Mouse (Mus musculus): ENCODE results near the gene Lbhd2. TPM values are rescaled to one million over a fixed set of nuclear protein-coding genes. Genes with fewer than 3 reads are reported as not detected.

Gene Lbhd2
- total and polyA plus RNA-seq, 3 experiments: not detected

DNA sequence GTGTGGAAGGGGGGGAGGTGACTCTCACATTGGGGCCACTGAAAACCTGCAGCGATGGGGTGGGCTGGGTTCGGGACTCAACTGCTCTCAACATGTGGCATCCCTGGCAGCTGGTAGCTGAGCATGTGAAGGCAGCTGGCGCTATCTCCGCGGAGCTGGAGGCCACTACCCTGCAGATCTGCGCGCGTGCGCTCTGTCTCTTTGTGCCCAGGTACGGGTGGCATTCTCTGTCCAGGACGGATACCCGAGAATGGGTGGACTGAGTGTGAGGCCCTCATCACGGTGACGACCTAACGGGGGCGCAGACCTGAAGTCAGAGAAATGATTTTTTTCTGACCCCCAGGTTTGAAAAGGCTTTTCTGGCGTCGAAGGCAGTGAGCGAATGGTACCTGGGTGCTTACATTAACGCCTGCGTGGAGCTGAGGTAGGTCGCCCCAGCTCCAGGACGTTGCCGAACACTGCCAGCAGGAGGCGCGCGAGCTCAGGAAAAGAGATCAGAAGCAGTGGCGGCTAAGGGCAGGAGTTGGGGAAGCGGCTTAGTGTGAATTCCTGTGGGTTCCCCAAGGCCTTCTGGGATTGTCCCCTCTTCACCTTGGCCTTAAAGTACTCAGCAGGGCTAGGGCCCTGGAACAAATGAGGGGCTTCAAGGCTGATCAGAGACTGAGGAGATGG lies 19.3 kb downstream of the Lbhd2 start:
- Histone ChIP-seq H3K9me3 (replicated peaks; ENCODE audit: insufficient read depth, low read length) (no peaks in the 10 kb centered on the region), H3K9ac (ENCODE audit: control insufficient read depth, low read depth, low read length, poor library complexity, severe bottlenecking) (no peak overlapping the region), H3K27ac (ENCODE audit: control insufficient read depth, low read depth, low read length) (no peak overlapping the region), H3K4me1 (ENCODE audit: control insufficient read depth in 1 of 2, insufficient read depth in 2 of 2, low read length in 2 of 2) (peaks cover 0 to 8% of the 10 kb centered on the region in 2 experiments; a peak in 2 of 4 replicates), H3K36me3 (ENCODE audit: control insufficient read depth in 1 of 2, insufficient read depth in 2 of 2, low read length in 2 of 2) (no peaks in the 10 kb centered on the region), H3K4me3 (ENCODE audit: control insufficient read depth in 1 of 2, insufficient read depth in 1 of 2, low read depth in 2 of 2, low read length in 2 of 2) (no peak overlapping the region), H3K79me2 (ENCODE audit: control insufficient read depth, insufficient read depth, low read length, poor library complexity) (no peaks in the 10 kb centered on the region), H3K27me3 (ENCODE audit: control insufficient read depth in 1 of 2, insufficient read depth in 2 of 2, low read length in 2 of 2) (no peaks in the 10 kb centered on the region)
- peak; percentile 85 for DNase-seq (ENCODE audit: low read depth, low spot score)
- no peak for TF ChIP-seq MYC (IDR thresholded peaks at IDR 0.05; ENCODE audit: low read depth, low read length)
- no peak for TF ChIP-seq EP300 (IDR thresholded peaks at IDR 0.05; ENCODE audit: low read depth in 1 of 2, low read length in 2 of 2)
- no peak for TF ChIP-seq GATA1 (IDR thresholded peaks at IDR 0.05; ENCODE audit: low read depth, low read length)
- no peak for TF ChIP-seq CHD2 (IDR thresholded peaks at IDR 0.05; ENCODE audit: low read length)
- peak; percentile 98 for TF ChIP-seq RAD21 (IDR thresholded peaks at IDR 0.05; ENCODE audit: low read depth, low read length)
- no peak for TF ChIP-seq POLR2AphosphoS2 (IDR thresholded peaks at IDR 0.05; ENCODE audit: low read length)
- 0 out of 2 replicates have a peak, but pooled peaks have one; percentile 15 for TF ChIP-seq ELF1 (IDR thresholded peaks at IDR 0.05; ENCODE audit: low read depth, low read length)
- TF ChIP-seq ZKSCAN1 (IDR thresholded peaks at IDR 0.05; ENCODE audit: low read depth, low read length): no peak; the same call in 1 of the 2 replicates
- no peak for TF ChIP-seq USF1 (IDR thresholded peaks at IDR 0.05; ENCODE audit: low read depth, low read length)
- TF ChIP-seq ETS1 (IDR thresholded peaks at IDR 0.05; ENCODE audit: low read depth, low read length): no peak
- TF ChIP-seq USF2 (IDR thresholded peaks at IDR 0.05; ENCODE audit: borderline replicate concordance in 1 of 2, insufficient read depth in 1 of 2, low read depth in 1 of 2, low read length in 2 of 2): no peak
- no peak for TF ChIP-seq E2F4 (IDR thresholded peaks at IDR 0.05; ENCODE audit: borderline replicate concordance, low read depth, low read length)
- TF ChIP-seq JUND (IDR thresholded peaks at IDR 0.05; ENCODE audit: low read depth, low read length): no peak
- peak; percentile 84 to 100 (median 99) for TF ChIP-seq CTCF (IDR thresholded peaks at IDR 0.05 in 2 of 3, conservative IDR thresholded peaks at IDR 0.05 in 1 of 3; ENCODE audit: control insufficient read depth in 1 of 3, insufficient read depth in 1 of 3, low read depth in 2 of 3, low read length in 3 of 3, poor library complexity in 1 of 3, severe bottlenecking in 1 of 3)
- peak; percentile 99 for TF ChIP-seq ZC3H11A (IDR thresholded peaks at IDR 0.05; ENCODE audit: low read depth, low read length)
- TF ChIP-seq NELFE (IDR thresholded peaks at IDR 0.05; ENCODE audit: low read depth, low read length): no peak
- no peak for TF ChIP-seq KAT2A (conservative IDR thresholded peaks at IDR 0.05; ENCODE audit: low read depth, low read length)
- peak; percentile 49; the same call in 1 of the 2 replicates for TF ChIP-seq MAZ (IDR thresholded peaks at IDR 0.05; ENCODE audit: low read depth, low read length)
- TF ChIP-seq MEF2A (IDR thresholded peaks at IDR 0.05; ENCODE audit: extremely low read depth, insufficient replicate concordance, low read depth, low read length, poor library complexity, severe bottlenecking): no peak
- no peak for TF ChIP-seq ZMIZ1 (IDR thresholded peaks at IDR 0.05; ENCODE audit: low read depth, low read length)
- TF ChIP-seq MYB (IDR thresholded peaks at IDR 0.05; ENCODE audit: low read depth, low read length): no peak
- TF ChIP-seq CHD1 (IDR thresholded peaks at IDR 0.05; ENCODE audit: low read depth, low read length): no peak
- no peak for TF ChIP-seq MXI1 (IDR thresholded peaks at IDR 0.05; ENCODE audit: low read depth, low read length)
- no peak for TF ChIP-seq GABPA (IDR thresholded peaks at IDR 0.05; ENCODE audit: low read depth, low read length)
- peak; percentile 19; the same call in 1 of the 2 replicates for TF ChIP-seq NRF1 (IDR thresholded peaks at IDR 0.05; ENCODE audit: insufficient read depth, low read depth, low read length, poor library complexity, severe bottlenecking)
- TF ChIP-seq MAX (IDR thresholded peaks at IDR 0.05; ENCODE audit: low read length): no peak
- peak; percentile 100 for TF ChIP-seq SMC3 (IDR thresholded peaks at IDR 0.05; ENCODE audit: low read depth, low read length)
- TF ChIP-seq POLR2AphosphoS5 (IDR thresholded peaks at IDR 0.05; ENCODE audit: borderline replicate concordance, low read depth, low read length): no peak
- TF ChIP-seq BHLHE40 (IDR thresholded peaks at IDR 0.05; ENCODE audit: borderline replicate concordance, low read depth, low read length): peak; percentile 13; the same call in 1 of the 2 replicates
- no peak for TF ChIP-seq POLR2A (IDR thresholded peaks at IDR 0.05; ENCODE audit: control insufficient read depth in 1 of 2, insufficient read depth in 1 of 2, low read depth in 1 of 2, low read length in 2 of 2, poor library complexity in 1 of 2)
- no peak for TF ChIP-seq SIN3A (IDR thresholded peaks at IDR 0.05; ENCODE audit: low read length)
- no peak for TF ChIP-seq TCF12 (IDR thresholded peaks at IDR 0.05; ENCODE audit: low read depth, low read length)
- TF ChIP-seq HCFC1 (IDR thresholded peaks at IDR 0.05; ENCODE audit: low read depth, low read length): 0 out of 2 replicates have a peak, but pooled peaks have one; percentile 22

Measured in MEL (cell line).